ENCODE assay signal across 8 mouse cellular contexts in genomic region chrX:51205548-51206324, GRCm38 (mm10). TPM values are rescaled to one million over a fixed set of nuclear protein-coding genes. Genes with fewer than 3 reads are reported as not detected.
DNase-seq lines count a peak whose midpoint lies in the region; ATAC-seq lines count a peak whose summit lies in the region.

No protein-coding gene starts in this region.

- WGBS in embryonic facial prominence, embryonic 10.5 days, result 25% methylated on average over 78 of the region's 79 CpGs
- WGBS in limb, embryonic 12.5 days, result 19% methylated on average over 74 of the region's 79 CpGs
- WGBS in midbrain, embryonic 13.5 days, result 24% methylated on average over 76 of the region's 79 CpGs
- WGBS in stomach, embryonic 15.5 days, result 15% methylated on average over 76 of the region's 79 CpGs

- DNase-seq in CD4-positive helper T cell, adult 2 months (ENCODE audit: low read depth, low spot score), result peak; percentile 81
- DNase-seq in embryonic facial prominence, embryonic 10.5 days (ENCODE audit: low spot score), result peak; percentile 76
- DNase-seq in heart, postnatal 36 days, result peak; percentile 27 to 30
- DNase-seq in left cerebral cortex, adult 9 months (ENCODE audit: low spot score in 2 of 2), result no peak

- no peaks in the 10 kb centered on the region for H3K36me3 ChIP-seq in embryonic facial prominence, embryonic 10.5 days (replicated peaks)
- H3K36me3 ChIP-seq in limb, embryonic 12.5 days, result no peaks in the 10 kb centered on the region
- H3K36me3 ChIP-seq in midbrain, embryonic 13.5 days, result no peaks in the 10 kb centered on the region
- H3K36me3 ChIP-seq in stomach, embryonic 15.5 days, result no peaks in the 10 kb centered on the region

- no peaks in the 10 kb centered on the region for H3K4me1 ChIP-seq in embryonic facial prominence, embryonic 10.5 days
- no peaks in the 10 kb centered on the region for H3K4me1 ChIP-seq in limb, embryonic 12.5 days (replicated peaks)
- no peaks in the 10 kb centered on the region for H3K4me1 ChIP-seq in midbrain, embryonic 13.5 days (replicated peaks)
- no peaks in the 10 kb centered on the region for H3K4me1 ChIP-seq in stomach, embryonic 15.5 days

- ATAC-seq in activated CD4-positive, CD25-positive, alpha-beta regulatory T cell, adult 4 months, result peak; percentile 53
- ATAC-seq in limb, embryonic 12.5 days (ENCODE audit: insufficient number of reproducible peaks, insufficient read depth, low FRiP score, low TSS enrichment, low read depth), result peak; percentile 70; the same call in 1 of the 2 replicates
- ATAC-seq in midbrain, embryonic 13.5 days, result peak; percentile 78
- peak; percentile 65 for ATAC-seq in stomach, embryonic 15.5 days (ENCODE audit: insufficient read depth, low FRiP score, low read depth)

- H3K4me2 ChIP-seq in limb, embryonic 12.5 days, result peak overlapping the region; percentile 57
- H3K4me2 ChIP-seq in midbrain, embryonic 13.5 days (replicated peaks), result peak overlapping the region; percentile 80
- H3K4me2 ChIP-seq in stomach, embryonic 15.5 days, result peak overlapping the region; percentile 68

- intact Hi-C loops in heart, postnatal 36 days (cut with DNase I), result no loop called here

- no peaks in the 10 kb centered on the region for H3K9me3 ChIP-seq in embryonic facial prominence, embryonic 10.5 days
- H3K9me3 ChIP-seq in limb, embryonic 12.5 days, result no peaks in the 10 kb centered on the region
- H3K9me3 ChIP-seq in midbrain, embryonic 13.5 days, result no peaks in the 10 kb centered on the region
- H3K9me3 ChIP-seq in stomach, embryonic 15.5 days, result no peaks in the 10 kb centered on the region

- H3K4me3 ChIP-seq in embryonic facial prominence, embryonic 10.5 days, result peak overlapping the region; percentile 65
- peak overlapping the region; percentile 53 for H3K4me3 ChIP-seq in limb, embryonic 12.5 days (replicated peaks)
- H3K4me3 ChIP-seq in midbrain, embryonic 13.5 days (replicated peaks), result peak overlapping the region; percentile 52
- peak overlapping the region; percentile 58 for H3K4me3 ChIP-seq in stomach, embryonic 15.5 days (replicated peaks)

- H3K27ac ChIP-seq in embryonic facial prominence, embryonic 10.5 days (replicated peaks), result peak overlapping the region; percentile 88
- H3K27ac ChIP-seq in limb, embryonic 12.5 days, result peak overlapping the region; percentile 91
- H3K27ac ChIP-seq in midbrain, embryonic 13.5 days, result no peak overlapping the region
- peak overlapping the region; percentile 89 for H3K27ac ChIP-seq in stomach, embryonic 15.5 days

- peaks cover 59% of the 10 kb centered on the region for H3K27me3 ChIP-seq in embryonic facial prominence, embryonic 10.5 days (replicated peaks; ENCODE audit: low read depth, poor library complexity, severe bottlenecking)
- peaks cover 13% of the 10 kb centered on the region for H3K27me3 ChIP-seq in limb, embryonic 12.5 days
- peaks cover 19% of the 10 kb centered on the region for H3K27me3 ChIP-seq in midbrain, embryonic 13.5 days
- H3K27me3 ChIP-seq in stomach, embryonic 15.5 days (replicated peaks), result no peaks in the 10 kb centered on the region

- H3K9ac ChIP-seq in limb, embryonic 12.5 days (replicated peaks), result peak overlapping the region; percentile 66
- H3K9ac ChIP-seq in midbrain, embryonic 13.5 days (replicated peaks), result peak overlapping the region; percentile 48; the same call in 1 of the 2 replicates
- peak overlapping the region; percentile 19; the same call in 1 of the 2 replicates for H3K9ac ChIP-seq in stomach, embryonic 15.5 days

RNA-seq across cellular contexts. Expression of gene Mbnl3, which starts 0.6 kb away (rescaled TPM):
- polyA plus RNA-seq in activated CD4-positive, CD25-positive, alpha-beta regulatory T cell, adult 4 months (2017; shearing (Covaris generic)), result 10 to 100 TPM; 50.5 to 63.7 TPM
- 8.9 and 9.2 TPM in 2 replicates for polyA plus RNA-seq in embryonic facial prominence, embryonic 10.5 days (2016; fragmentation: Nextera tagmentation; extraction: Ambion mirVana)
- total RNA-seq in heart, postnatal 36 days (2021), result 1 to 10 TPM; 1.2 to 1.3 TPM
- 13.4 and 13.9 TPM in 2 replicates for polyA plus RNA-seq in limb, embryonic 12.5 days (2016; fragmentation: Nextera tagmentation; extraction: Ambion mirVana)
- 1.3 and 2.0 TPM in 2 replicates for polyA plus RNA-seq in midbrain, embryonic 13.5 days (2015; fragmentation: Nextera tagmentation; extraction: Ambion mirVana)
- polyA plus RNA-seq in stomach, embryonic 15.5 days (2015; fragmentation: Nextera tagmentation; extraction: Ambion mirVana), result 10.9 and 11.7 TPM in 2 replicates

Comparison
In these comparisons a context has a peak if more than half of its experiments do, and no peak if none do; other contexts are left out.
1. DNase-seq: peak in CD4-positive helper T cell, adult 2 months (single experiment), embryonic facial prominence, embryonic 10.5 days (single experiment) and heart, postnatal 36 days (2 of 2); none in left cerebral cortex, adult 9 months (0 of 2).
2. Peak in every context shown above with its lines, with median percentiles within 50 percentile points of each other: ATAC-seq, H3K4me3 ChIP-seq, H3K4me2 ChIP-seq and H3K9ac ChIP-seq.